Mouse (Mus musculus): ENCODE measurements at regions not wholly inside any gene's neighbourhood (a gene's known extent, or its start where the extent isn't known, plus 50 kb on each side); places are given as distances from the start of the nearest gene placed in this dataset.

DNA sequence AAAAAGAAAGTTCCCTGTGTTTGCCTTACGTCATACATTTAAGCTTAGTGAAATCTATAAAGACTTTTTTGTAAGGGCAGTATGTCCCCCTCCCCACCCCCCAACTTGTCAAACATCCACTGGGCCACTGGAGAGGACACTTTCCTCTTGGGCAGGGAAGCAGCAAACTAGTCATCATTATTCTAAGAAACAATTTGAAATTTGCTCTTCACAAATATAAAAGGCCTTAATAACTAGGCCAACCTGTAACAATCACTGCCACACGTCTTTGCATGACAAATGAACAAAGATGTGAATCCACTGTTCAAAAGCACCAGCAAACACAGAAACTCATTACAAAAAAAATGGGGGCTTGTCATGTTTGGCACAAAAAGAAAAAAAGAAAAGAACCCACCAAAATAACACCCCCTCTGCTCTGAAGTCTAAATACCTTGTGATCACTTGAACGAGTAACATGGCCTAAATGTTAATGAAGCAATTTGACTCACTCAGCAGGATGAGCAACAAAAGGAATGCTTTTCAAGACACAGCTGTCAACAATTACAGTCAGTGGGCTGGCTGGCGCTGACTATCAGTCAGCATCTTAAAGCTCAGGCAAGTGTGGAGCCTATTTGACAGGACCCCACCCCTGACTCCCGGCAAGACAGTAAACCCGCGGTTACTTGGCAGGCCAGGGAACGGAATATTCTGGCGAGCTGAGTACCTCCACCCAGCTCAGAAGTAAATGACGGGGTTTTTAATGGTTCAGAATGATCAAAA, 278.7 kb upstream of the Tsc22d2 start:
- Histone ChIP-seq H3K27me3 (ENCODE audit: control insufficient read depth, insufficient read depth, low read length) (no peaks in the 10 kb centered on the region), H3K4me3 (ENCODE audit: insufficient read depth, low read depth, low read length) (no peak overlapping the region), H3K27ac (replicated peaks; ENCODE audit: insufficient read depth, low read depth, low read length) (no peak overlapping the region), H3K36me3 (ENCODE audit: control insufficient read depth, insufficient read depth, low read length) (no peaks in the 10 kb centered on the region), H3K4me1 (ENCODE audit: control insufficient read depth, insufficient read depth, low read length) (no peaks in the 10 kb centered on the region), H3K79me2 (ENCODE audit: control insufficient read depth, insufficient read depth, low read length) (no peaks in the 10 kb centered on the region), H3K9ac (ENCODE audit: low read depth, low read length) (no peak overlapping the region)
- DNase-seq (ENCODE audit: extremely low read depth, low read depth, low spot score): no peak
- no peak for TF ChIP-seq POLR2A (IDR thresholded peaks at IDR 0.05; ENCODE audit: extremely low read depth, insufficient read depth, low read length)
- no peak for TF ChIP-seq CTCF (IDR thresholded peaks at IDR 0.05; ENCODE audit: low read depth, low read length)
- WGBS: 76% methylated on average over 10 of the region's 10 CpGs

DNA sequence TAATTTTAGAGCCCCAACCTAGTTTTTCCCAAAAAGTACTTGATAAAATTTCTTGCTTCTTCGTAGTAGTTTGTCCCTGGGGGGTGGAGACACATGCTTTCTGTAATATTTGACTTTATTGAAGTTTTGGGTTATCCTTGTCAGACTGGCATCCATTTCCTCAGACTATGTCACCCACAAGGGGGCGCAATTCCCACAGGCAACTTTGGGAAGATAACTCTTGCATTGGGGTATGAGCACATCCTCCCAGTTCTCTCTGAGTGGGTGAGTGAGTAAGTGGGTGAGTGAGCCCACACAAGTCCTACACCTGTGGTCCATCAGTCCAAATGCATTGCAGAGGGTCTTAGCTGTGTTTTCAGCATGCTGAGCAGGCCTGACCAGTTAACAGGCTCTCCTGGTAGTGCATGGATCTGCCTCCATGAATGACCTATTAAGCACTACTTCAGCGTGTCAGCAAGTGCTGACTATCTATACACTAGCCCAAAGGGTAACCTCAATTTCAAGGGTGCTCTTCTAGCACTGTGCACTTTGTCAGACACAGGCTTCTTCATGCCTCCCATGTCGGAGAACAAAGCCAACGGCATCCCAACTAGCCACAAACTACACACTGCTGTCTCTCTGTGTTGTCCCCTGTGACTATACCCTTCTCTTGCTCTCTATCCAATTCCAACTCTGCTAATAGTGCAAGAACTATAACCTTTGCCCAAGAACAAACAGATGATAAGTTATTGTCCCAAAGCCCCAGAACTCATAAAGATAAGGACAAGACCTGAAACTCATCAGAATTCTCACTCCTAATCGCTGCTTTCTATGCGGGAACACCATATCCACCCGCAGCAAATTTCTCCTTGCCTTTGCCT, 275.6 kb upstream of the Tsc22d2 start:
- Histone ChIP-seq H3K27me3 (ENCODE audit: control insufficient read depth, insufficient read depth, low read length) (no peaks in the 10 kb centered on the region), H3K36me3 (ENCODE audit: control insufficient read depth, insufficient read depth, low read length) (no peaks in the 10 kb centered on the region), H3K79me2 (ENCODE audit: control insufficient read depth, insufficient read depth, low read length) (no peaks in the 10 kb centered on the region), H3K4me3 (ENCODE audit: insufficient read depth, low read depth, low read length) (no peak overlapping the region), H3K27ac (replicated peaks; ENCODE audit: insufficient read depth, low read depth, low read length) (no peak overlapping the region), H3K9ac (ENCODE audit: low read depth, low read length) (no peak overlapping the region), H3K4me1 (ENCODE audit: control insufficient read depth, insufficient read depth, low read length) (no peaks in the 10 kb centered on the region)
- TF ChIP-seq CTCF (IDR thresholded peaks at IDR 0.05; ENCODE audit: low read depth, low read length): peak; percentile 59
- TF ChIP-seq POLR2A (IDR thresholded peaks at IDR 0.05; ENCODE audit: extremely low read depth, insufficient read depth, low read length): no peak
- peak; percentile 41 for DNase-seq (ENCODE audit: extremely low read depth, low read depth, low spot score)
- 61% methylated on average over 8 of the region's 8 CpGs for WGBS

DNA sequence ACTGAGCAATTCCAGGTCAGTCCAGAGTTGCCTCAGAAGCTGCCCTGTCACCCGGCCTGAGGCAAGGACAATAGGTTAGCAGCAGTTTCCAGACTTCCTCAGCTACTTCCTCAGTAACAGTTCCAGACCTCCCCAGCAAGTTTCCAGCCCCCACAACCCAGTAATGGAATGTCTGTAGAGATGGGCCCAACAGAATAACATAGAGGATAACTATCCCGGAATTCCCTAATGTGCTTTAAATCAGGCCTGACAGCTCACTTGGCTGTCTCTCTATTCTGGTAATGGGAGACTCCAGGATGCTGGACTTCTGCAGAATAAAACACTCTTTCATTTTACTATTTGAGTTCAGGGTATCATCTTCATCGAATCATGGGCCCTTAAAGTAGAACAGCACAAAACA, 268.4 kb upstream of the Tsc22d2 start:
- 39% methylated on average over 3 of the region's 3 CpGs for WGBS
- peak; percentile 53 for DNase-seq (ENCODE audit: extremely low read depth, low read depth, low spot score)
- Histone ChIP-seq H3K4me1 (ENCODE audit: control insufficient read depth, insufficient read depth, low read length) (peaks cover 5% of the 10 kb centered on the region), H3K79me2 (ENCODE audit: control insufficient read depth, insufficient read depth, low read length) (no peaks in the 10 kb centered on the region), H3K36me3 (ENCODE audit: control insufficient read depth, insufficient read depth, low read length) (no peaks in the 10 kb centered on the region), H3K27ac (replicated peaks; ENCODE audit: insufficient read depth, low read depth, low read length) (no peak overlapping the region), H3K27me3 (ENCODE audit: control insufficient read depth, insufficient read depth, low read length) (no peaks in the 10 kb centered on the region), H3K9ac (ENCODE audit: low read depth, low read length) (no peak overlapping the region), H3K4me3 (ENCODE audit: insufficient read depth, low read depth, low read length) (peak overlapping the region; percentile 1; the same call in 1 of the 2 replicates)
- no peak for TF ChIP-seq POLR2A (IDR thresholded peaks at IDR 0.05; ENCODE audit: extremely low read depth, insufficient read depth, low read length)
- no peak for TF ChIP-seq CTCF (IDR thresholded peaks at IDR 0.05; ENCODE audit: low read depth, low read length)

DNA sequence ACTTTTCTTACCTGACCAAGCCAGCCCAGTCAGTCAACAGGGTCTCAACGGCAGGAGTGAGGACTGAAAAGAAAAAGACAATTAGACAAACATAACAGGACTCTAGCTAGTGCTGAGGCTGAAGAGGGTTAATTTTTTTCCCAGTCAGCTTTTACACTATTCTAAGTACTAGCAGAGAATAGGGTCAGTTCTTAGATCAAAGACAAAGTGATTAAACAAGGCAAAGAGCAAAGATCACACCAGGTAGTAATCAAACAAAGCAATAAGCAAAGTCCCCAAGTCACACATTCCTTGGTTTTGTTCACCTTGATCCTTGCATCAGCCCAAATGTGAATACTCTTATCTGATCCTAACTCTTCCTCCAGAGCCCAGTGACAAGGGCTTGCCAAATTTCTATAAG, 267.8 kb upstream of the Tsc22d2 start:
- DNase-seq (ENCODE audit: extremely low read depth, low read depth, low spot score): peak; percentile 86
- no peaks in the 10 kb centered on the region for H3K79me2 ChIP-seq (ENCODE audit: control insufficient read depth, insufficient read depth, low read length)
- TF ChIP-seq CTCF (IDR thresholded peaks at IDR 0.05; ENCODE audit: low read depth, low read length): no peak
- no peak for TF ChIP-seq POLR2A (IDR thresholded peaks at IDR 0.05; ENCODE audit: extremely low read depth, insufficient read depth, low read length)
- H3K27me3 ChIP-seq (ENCODE audit: control insufficient read depth, insufficient read depth, low read length): no peaks in the 10 kb centered on the region
- H3K4me3 ChIP-seq (ENCODE audit: insufficient read depth, low read depth, low read length): 0 out of 2 replicates have a peak overlapping the region, but pooled peaks have one; percentile 16
- H3K4me1 ChIP-seq (ENCODE audit: control insufficient read depth, insufficient read depth, low read length): peaks cover 5% of the 10 kb centered on the region
- 15% methylated on average over 1 of the region's 1 CpGs for WGBS
- H3K36me3 ChIP-seq (ENCODE audit: control insufficient read depth, insufficient read depth, low read length): no peaks in the 10 kb centered on the region
- no peak overlapping the region for H3K9ac ChIP-seq (ENCODE audit: low read depth, low read length)
- no peak overlapping the region; the same call in 1 of the 2 replicates for H3K27ac ChIP-seq (replicated peaks; ENCODE audit: insufficient read depth, low read depth, low read length)

DNA sequence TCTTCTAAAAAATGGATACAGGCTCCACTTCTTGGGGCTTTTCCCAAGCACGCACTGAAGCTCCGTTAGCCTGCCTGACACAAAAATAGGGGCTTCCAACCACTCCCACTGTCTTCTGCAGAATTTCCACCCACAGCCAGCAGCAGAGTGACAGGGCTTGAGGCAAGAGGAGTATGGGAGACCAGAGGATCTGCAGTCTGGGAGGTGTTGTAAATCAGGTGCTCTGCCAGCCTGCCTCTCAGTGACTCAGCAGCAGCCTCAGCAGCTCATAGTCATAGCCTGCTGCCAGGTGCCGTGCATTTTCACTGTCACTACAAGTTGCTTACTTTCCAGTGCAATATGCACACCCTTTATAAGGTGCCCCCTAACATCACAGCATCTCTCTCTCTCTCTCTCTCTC, 261.4 kb upstream of the Tsc22d2 start:
- no peak overlapping the region for H3K27ac ChIP-seq (replicated peaks; ENCODE audit: insufficient read depth, low read depth, low read length)

More for the DNA sequence above, 261.4 kb upstream of the Tsc22d2 start:
- 76% methylated on average over 3 of the region's 3 CpGs for WGBS
- Histone ChIP-seq H3K36me3 (ENCODE audit: control insufficient read depth, insufficient read depth, low read length) (no peaks in the 10 kb centered on the region), H3K27me3 (ENCODE audit: control insufficient read depth, insufficient read depth, low read length) (no peaks in the 10 kb centered on the region), H3K4me1 (ENCODE audit: control insufficient read depth, insufficient read depth, low read length) (no peaks in the 10 kb centered on the region), H3K4me3 (ENCODE audit: insufficient read depth, low read depth, low read length) (no peak overlapping the region), H3K9ac (ENCODE audit: low read depth, low read length) (no peak overlapping the region), H3K79me2 (ENCODE audit: control insufficient read depth, insufficient read depth, low read length) (no peaks in the 10 kb centered on the region)
- DNase-seq (ENCODE audit: extremely low read depth, low read depth, low spot score): no peak
- no peak for TF ChIP-seq POLR2A (IDR thresholded peaks at IDR 0.05; ENCODE audit: extremely low read depth, insufficient read depth, low read length)
- TF ChIP-seq CTCF (IDR thresholded peaks at IDR 0.05; ENCODE audit: low read depth, low read length): no peak

All from liver, adult 2 months (tissue).